ENCODE assay signal across 14 mouse cellular contexts in the genomic region with DNA sequence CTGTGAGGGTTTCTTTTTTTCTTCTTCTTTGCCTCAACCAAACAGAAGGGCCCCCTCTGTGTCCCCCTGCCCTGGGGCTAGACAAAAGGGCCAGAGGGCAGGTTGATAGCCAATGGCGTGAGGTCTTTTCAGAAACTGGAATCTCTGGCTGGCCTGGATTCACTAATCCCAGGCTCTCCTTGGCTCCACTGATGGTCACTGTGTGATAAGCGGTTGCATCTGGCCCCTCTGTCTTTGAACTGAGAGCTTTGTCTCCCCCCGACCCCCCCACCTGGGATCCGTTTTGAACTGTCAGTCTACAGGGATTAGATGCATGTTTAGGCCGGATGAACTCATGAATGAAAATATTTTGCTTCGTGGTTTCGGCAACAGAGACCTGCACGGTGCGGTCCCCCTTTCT.
"Had no signal": no experiment of that assay in that cellular context is flagged by ENCODE, and none has a peak within 500 bp of the region (broad histone marks: within the 10 kb centered on the region; RNA-seq: fewer than 3 reads in every experiment).

No protein-coding gene starts in this region.

- H3K27me3 ChIP-seq: liver, embryonic 12.5 days; lung, embryonic 15.5 days; neural tube, embryonic 13.5 days had no signal

- H3K4me3 ChIP-seq: limb, embryonic 15.5 days; liver, embryonic 12.5 days; lung, embryonic 15.5 days; megakaryocyte, embryonic 14.5 days; neural tube, embryonic 13.5 days had no signal

- H3K4me2 ChIP-seq: limb, embryonic 15.5 days; liver, embryonic 12.5 days; lung, embryonic 15.5 days; neural tube, embryonic 13.5 days had no signal

- H3K9ac ChIP-seq: limb, embryonic 15.5 days; liver, embryonic 12.5 days; lung, embryonic 15.5 days; neural tube, embryonic 13.5 days had no signal

- H3K4me1 ChIP-seq: limb, embryonic 15.5 days; liver, embryonic 12.5 days; megakaryocyte, embryonic 14.5 days; neural tube, embryonic 13.5 days had no signal

- H3K36me3 ChIP-seq: limb, embryonic 15.5 days; liver, embryonic 12.5 days; lung, embryonic 15.5 days; neural tube, embryonic 13.5 days had no signal

- ATAC-seq: intestine, embryonic 16.5 days; liver, embryonic 12.5 days had no signal

- DNase-seq: kidney, adult 8-10 months; kidney, postnatal 36 days; layer of hippocampus, adult 9-11 months; layer of hippocampus, postnatal 36 days; lung, postnatal 14 days; thymus, adult 18-20 months; thymus, postnatal 14 days had no signal

- H3K27ac ChIP-seq: limb, embryonic 15.5 days; liver, embryonic 12.5 days; lung, embryonic 15.5 days; macrophage; neural tube, embryonic 13.5 days had no signal

- H3K9me3 ChIP-seq: limb, embryonic 15.5 days; liver, embryonic 12.5 days; lung, embryonic 15.5 days; neural tube, embryonic 13.5 days had no signal
